Mouse (Mus musculus): ENCODE results near the gene Fam241a. TPM values are rescaled to one million over a fixed set of nuclear protein-coding genes. Genes with fewer than 3 reads are reported as not detected.
A peak's percentile ranks its signal among the peaks of the same experiment; 100 is the strongest.

The Fam241a gene
- polyA plus RNA-seq (2014; fragmentation: Nextera tagmentation; extraction: Ambion mirVana): 42.2 and 44.2 TPM in 2 replicates

DNA sequence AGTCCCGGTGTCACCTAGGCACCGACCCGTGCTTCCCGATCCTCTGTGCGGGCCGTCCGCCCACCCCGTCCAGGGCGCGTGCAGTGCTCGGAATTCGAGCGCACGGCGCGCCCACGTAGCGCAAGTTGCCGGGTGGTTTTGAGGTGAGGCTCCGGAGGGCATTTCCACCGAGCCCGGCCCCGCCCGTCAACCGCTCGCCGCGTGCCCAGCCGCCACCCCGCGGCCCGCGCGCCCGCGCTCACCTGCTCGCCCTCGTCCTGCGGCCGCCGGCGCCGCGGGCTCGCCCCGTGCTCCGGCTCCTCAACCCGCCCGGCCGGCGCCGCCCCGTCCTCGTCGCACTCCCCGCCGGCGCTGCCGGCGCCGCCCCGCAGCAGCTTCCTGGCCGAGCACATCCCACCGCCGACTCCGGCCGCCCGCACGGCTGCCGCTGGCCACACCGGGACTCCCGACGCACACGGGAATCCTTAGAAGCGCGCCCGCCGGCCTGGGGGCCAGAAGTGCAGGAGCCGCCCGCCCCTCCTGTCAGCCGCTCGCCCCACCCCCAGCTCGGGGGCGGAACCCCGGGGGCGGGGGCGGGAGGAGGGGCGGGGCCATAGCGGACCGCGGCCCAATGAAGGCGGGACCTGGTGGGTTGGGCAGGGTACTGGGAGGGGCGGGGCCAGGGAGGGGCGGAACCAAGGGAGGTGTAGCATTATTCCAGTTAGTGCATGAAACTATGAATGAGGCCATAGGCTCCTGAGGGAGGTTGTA is at the start of gene Fam241a:
Fam241a (minus strand) TSS at position 533 of the 750 bp plus-strand sequence.
- H3K9ac ChIP-seq (ENCODE audit: low read depth, low read length): peak within 1 kb of the TSS; percentile 85
- H3K4me1 ChIP-seq (replicated peaks; ENCODE audit: control insufficient read depth, insufficient read depth, low read length): peaks cover 22% of the 10 kb centered on the region
- 1% methylated on average over 92 of the region's 94 CpGs for WGBS
- peak within 1 kb of the TSS; percentile 86 for H3K27ac ChIP-seq (ENCODE audit: low read depth, low read length)
- H3K27me3 ChIP-seq (replicated peaks; ENCODE audit: control insufficient read depth, insufficient read depth, low read length): no peaks in the 10 kb centered on the region
- ATAC-seq (replicated peaks; ENCODE audit: low FRiP score) (peak; percentile 89), DNase-seq (ENCODE audit: low spot score) (peak; percentile 95)
- no peaks in the 10 kb centered on the region for H3K9me3 ChIP-seq (ENCODE audit: control insufficient read depth, low read length)
- peak within 1 kb of the TSS; percentile 75 for H3K4me3 ChIP-seq (ENCODE audit: low read depth, low read length)
- H3K36me3 ChIP-seq (ENCODE audit: control insufficient read depth, insufficient read depth, low read length): no peaks in the 10 kb centered on the region
- peak within 1 kb of the TSS; percentile 74 for H3K4me2 ChIP-seq

- Histone ChIP-seq H3K36me3 (ENCODE audit: control insufficient read depth, insufficient read depth, low read length) (peaks cover 2% of the 10 kb centered on the region; the same call in 1 of the 2 replicates), H3K4me3 (ENCODE audit: low read depth, low read length) (no peak overlapping the region), H3K4me1 (replicated peaks; ENCODE audit: control insufficient read depth, insufficient read depth, low read length) (peaks cover 9% of the 10 kb centered on the region), H3K9ac (ENCODE audit: low read depth, low read length) (no peak overlapping the region), H3K4me2 (peak overlapping the region; percentile 60; the same call in 1 of the 2 replicates), H3K27ac (ENCODE audit: low read depth, low read length) (no peak overlapping the region), H3K9me3 (ENCODE audit: control insufficient read depth, low read length) (peaks cover 5% of the 10 kb centered on the region; the same call in 1 of the 2 replicates), H3K27me3 (replicated peaks; ENCODE audit: control insufficient read depth, insufficient read depth, low read length) (no peaks in the 10 kb centered on the region)
- DNase-seq (ENCODE audit: low spot score) (no peak), ATAC-seq (replicated peaks; ENCODE audit: low FRiP score) (no peak)
- 80% methylated on average over 11 of the region's 11 CpGs for WGBS
Measured at GRCm38 (mm10) chr3:127932453-127932852, 36.3 kb upstream of the Fam241a start.

- ATAC-seq (replicated peaks; ENCODE audit: low FRiP score): peak; percentile 100
- peak; percentile 57 for DNase-seq (ENCODE audit: low spot score)
- Histone ChIP-seq H3K4me3 (ENCODE audit: low read depth, low read length) (peak overlapping the region; percentile 40), H3K9me3 (ENCODE audit: control insufficient read depth, low read length) (0 out of 2 replicates have a peak, but pooled peaks cover 1% of the 10 kb centered on the region), H3K4me2 (peak overlapping the region; percentile 61), H3K36me3 (ENCODE audit: control insufficient read depth, insufficient read depth, low read length) (peaks cover under 1% of the 10 kb centered on the region; the same call in 1 of the 2 replicates), H3K4me1 (replicated peaks; ENCODE audit: control insufficient read depth, insufficient read depth, low read length) (peaks cover 9% of the 10 kb centered on the region), H3K27ac (ENCODE audit: low read depth, low read length) (peak overlapping the region; percentile 98), H3K9ac (ENCODE audit: low read depth, low read length) (peak overlapping the region; percentile 62), H3K27me3 (replicated peaks; ENCODE audit: control insufficient read depth, insufficient read depth, low read length) (no peaks in the 10 kb centered on the region)
- WGBS: 62% methylated on average over 9 of the region's 9 CpGs
Measured at GRCm38 (mm10) chr3:127930326-127931012, 34.3 kb upstream of the Fam241a start.

- Histone ChIP-seq H3K4me1 (replicated peaks; ENCODE audit: control insufficient read depth, insufficient read depth, low read length) (peaks cover 9% of the 10 kb centered on the region), H3K36me3 (ENCODE audit: control insufficient read depth, insufficient read depth, low read length) (no peaks in the 10 kb centered on the region), H3K9ac (ENCODE audit: low read depth, low read length) (peak overlapping the region; percentile 56), H3K9me3 (ENCODE audit: control insufficient read depth, low read length) (no peaks in the 10 kb centered on the region), H3K27ac (ENCODE audit: low read depth, low read length) (peak overlapping the region; percentile 98), H3K4me2 (peak overlapping the region; percentile 61), H3K27me3 (replicated peaks; ENCODE audit: control insufficient read depth, insufficient read depth, low read length) (no peaks in the 10 kb centered on the region), H3K4me3 (ENCODE audit: low read depth, low read length) (peak overlapping the region; percentile 33; the same call in 1 of the 2 replicates)
- ATAC-seq (replicated peaks; ENCODE audit: low FRiP score) (peak; percentile 56), DNase-seq (ENCODE audit: low spot score) (peak; percentile 55)
- WGBS: 63% methylated on average over 9 of the region's 9 CpGs
Measured at GRCm38 (mm10) chr3:127929921-127930320, 33.8 kb upstream of the Fam241a start.

GRCm38 (mm10) chr3:127926635-127927183 is 30.6 kb upstream of the Fam241a start:
- WGBS: 64% methylated on average over 9 of the region's 9 CpGs
- Histone ChIP-seq H3K4me2 (no peak overlapping the region), H3K4me3 (ENCODE audit: low read depth, low read length) (no peak overlapping the region), H3K36me3 (ENCODE audit: control insufficient read depth, insufficient read depth, low read length) (no peaks in the 10 kb centered on the region), H3K9ac (ENCODE audit: low read depth, low read length) (no peak overlapping the region), H3K27me3 (replicated peaks; ENCODE audit: control insufficient read depth, insufficient read depth, low read length) (no peaks in the 10 kb centered on the region), H3K9me3 (ENCODE audit: control insufficient read depth, low read length) (no peaks in the 10 kb centered on the region), H3K27ac (ENCODE audit: low read depth, low read length) (no peak overlapping the region), H3K4me1 (replicated peaks; ENCODE audit: control insufficient read depth, insufficient read depth, low read length) (peaks cover 9% of the 10 kb centered on the region)
- DNase-seq (ENCODE audit: low spot score) (no peak), ATAC-seq (replicated peaks; ENCODE audit: low FRiP score) (no peak)

DNA sequence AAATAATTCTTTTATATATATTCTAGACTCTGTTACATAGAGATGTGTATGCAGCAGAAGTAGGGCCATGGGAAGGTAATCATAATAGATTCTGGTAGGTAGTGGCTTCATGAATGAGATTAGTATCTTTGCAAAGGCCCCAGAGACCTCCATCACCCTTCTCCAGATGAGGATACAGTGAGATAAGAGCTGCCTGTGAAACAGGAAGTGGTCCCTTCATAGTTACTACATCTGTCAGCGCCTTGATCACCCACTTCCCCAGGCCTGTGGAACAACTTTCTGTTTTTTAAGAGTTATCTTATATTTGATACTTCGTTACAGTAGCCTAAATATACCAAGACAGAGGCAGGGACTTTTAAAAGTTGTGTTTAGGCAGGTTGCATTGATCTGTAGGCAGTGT is 28.3 kb upstream of the Fam241a start:
- no peak overlapping the region for H3K4me3 ChIP-seq (ENCODE audit: low read depth, low read length)
- no peak overlapping the region for H3K27ac ChIP-seq (ENCODE audit: low read depth, low read length)
- DNase-seq (ENCODE audit: low spot score): no peak
- H3K4me1 ChIP-seq (replicated peaks; ENCODE audit: control insufficient read depth, insufficient read depth, low read length): peaks cover 4% of the 10 kb centered on the region; the same call in 1 of the 2 replicates
- H3K27me3 ChIP-seq (replicated peaks; ENCODE audit: control insufficient read depth, insufficient read depth, low read length): no peaks in the 10 kb centered on the region
- 43% methylated on average over 2 of the region's 2 CpGs for WGBS
- no peaks in the 10 kb centered on the region for H3K9me3 ChIP-seq (ENCODE audit: control insufficient read depth, low read length)
- H3K36me3 ChIP-seq (ENCODE audit: control insufficient read depth, insufficient read depth, low read length): no peaks in the 10 kb centered on the region
- H3K9ac ChIP-seq (ENCODE audit: low read depth, low read length): no peak overlapping the region
- no peak overlapping the region for H3K4me2 ChIP-seq
- ATAC-seq (replicated peaks; ENCODE audit: low FRiP score): no peak

GRCm38 (mm10) chr3:127923183-127923582 is 27.1 kb upstream of the Fam241a start:
- no peak overlapping the region for H3K4me3 ChIP-seq (ENCODE audit: low read depth, low read length)
- no peaks in the 10 kb centered on the region for H3K27me3 ChIP-seq (replicated peaks; ENCODE audit: control insufficient read depth, insufficient read depth, low read length)
- H3K36me3 ChIP-seq (ENCODE audit: control insufficient read depth, insufficient read depth, low read length): no peaks in the 10 kb centered on the region
- WGBS: 41% methylated on average over 2 of the region's 2 CpGs
- H3K27ac ChIP-seq (ENCODE audit: low read depth, low read length): no peak overlapping the region
- H3K4me1 ChIP-seq (replicated peaks; ENCODE audit: control insufficient read depth, insufficient read depth, low read length): no peaks in the 10 kb centered on the region
- no peak for ATAC-seq (replicated peaks; ENCODE audit: low FRiP score)
- DNase-seq (ENCODE audit: low spot score): no peak
- H3K9ac ChIP-seq (ENCODE audit: low read depth, low read length): no peak overlapping the region
- H3K9me3 ChIP-seq (ENCODE audit: control insufficient read depth, low read length): no peaks in the 10 kb centered on the region
- H3K4me2 ChIP-seq: no peak overlapping the region

- Histone ChIP-seq H3K4me3 (ENCODE audit: low read depth, low read length) (no peak overlapping the region), H3K27me3 (replicated peaks; ENCODE audit: control insufficient read depth, insufficient read depth, low read length) (no peaks in the 10 kb centered on the region), H3K9ac (ENCODE audit: low read depth, low read length) (no peak overlapping the region), H3K27ac (ENCODE audit: low read depth, low read length) (no peak overlapping the region), H3K36me3 (ENCODE audit: control insufficient read depth, insufficient read depth, low read length) (no peaks in the 10 kb centered on the region), H3K9me3 (ENCODE audit: control insufficient read depth, low read length) (no peaks in the 10 kb centered on the region), H3K4me2 (no peak overlapping the region), H3K4me1 (replicated peaks; ENCODE audit: control insufficient read depth, insufficient read depth, low read length) (no peaks in the 10 kb centered on the region)
- WGBS: 66% methylated on average over 5 of the region's 5 CpGs
- DNase-seq (ENCODE audit: low spot score) (peak; percentile 11), ATAC-seq (replicated peaks; ENCODE audit: low FRiP score) (no peak)
Measured at GRCm38 (mm10) chr3:127922125-127922524, 26.0 kb upstream of the Fam241a start.
